ENCODE assay signal across 8 mouse cellular contexts in genomic region chr8:120449608-120450031, GRCm38 (mm10).
DNase-seq lines count a peak whose midpoint lies in the region; ATAC-seq and TF ChIP-seq lines count a peak whose summit lies in the region.

No protein-coding gene starts in this region.

- intact Hi-C loops in heart, postnatal 10 days (cut with DNase I): no loop called here

- ATAC-seq in kidney, postnatal 0 days (replicated peaks; ENCODE audit: low FRiP score, low read depth): peak; percentile 30; the same call in 1 of the 2 replicates
- ATAC-seq in embryonic facial prominence, embryonic 11.5 days (replicated peaks; ENCODE audit: insufficient number of reproducible peaks, low FRiP score, low TSS enrichment, low read depth): no peak
- peak; percentile 46; the same call in 1 of the 2 replicates for ATAC-seq in hindbrain, postnatal 0 days
- ATAC-seq in midbrain, postnatal 0 days (ENCODE audit: low FRiP score): no peak

- no peak overlapping the region for H3K4me3 ChIP-seq in kidney, postnatal 0 days (replicated peaks; ENCODE audit: low read depth, low read length)
- no peak overlapping the region for H3K4me3 ChIP-seq in embryonic facial prominence, embryonic 11.5 days (ENCODE audit: low read depth, low read length)
- H3K4me3 ChIP-seq in hindbrain, postnatal 0 days (ENCODE audit: low read length): no peak overlapping the region
- H3K4me3 ChIP-seq in midbrain, postnatal 0 days (ENCODE audit: low read depth, low read length): no peak overlapping the region

- H3K9ac ChIP-seq in kidney, postnatal 0 days (ENCODE audit: low read depth, low read length): 0 out of 2 replicates have a peak overlapping the region, but pooled peaks have one; percentile 13
- peak overlapping the region; percentile 35; the same call in 1 of the 2 replicates for H3K9ac ChIP-seq in embryonic facial prominence, embryonic 11.5 days (replicated peaks; ENCODE audit: low read length)
- H3K9ac ChIP-seq in hindbrain, postnatal 0 days (replicated peaks; ENCODE audit: low read length): no peak overlapping the region; the same call in 1 of the 2 replicates
- H3K9ac ChIP-seq in midbrain, postnatal 0 days (replicated peaks; ENCODE audit: low read length, poor library complexity, severe bottlenecking): 0 out of 2 replicates have a peak overlapping the region, but pooled peaks have one; percentile 19

- 19% methylated on average over 17 of the region's 17 CpGs for WGBS in kidney, postnatal 0 days
- 18% methylated on average over 17 of the region's 17 CpGs for WGBS in embryonic facial prominence, embryonic 11.5 days
- WGBS in hindbrain, postnatal 0 days: 23% methylated on average over 17 of the region's 17 CpGs
- WGBS in midbrain, postnatal 0 days: 24% methylated on average over 17 of the region's 17 CpGs

- H3K27me3 ChIP-seq in kidney, postnatal 0 days (ENCODE audit: insufficient read depth, low read length): no peaks in the 10 kb centered on the region
- H3K27me3 ChIP-seq in embryonic facial prominence, embryonic 11.5 days (ENCODE audit: control insufficient read depth, insufficient read depth, low read length): no peaks in the 10 kb centered on the region
- H3K27me3 ChIP-seq in hindbrain, postnatal 0 days (ENCODE audit: insufficient read depth, low read length): no peaks in the 10 kb centered on the region
- H3K27me3 ChIP-seq in midbrain, postnatal 0 days (ENCODE audit: insufficient read depth, low read length): no peaks in the 10 kb centered on the region

- H3K36me3 ChIP-seq in kidney, postnatal 0 days (ENCODE audit: insufficient read depth, low read length): no peaks in the 10 kb centered on the region
- H3K36me3 ChIP-seq in embryonic facial prominence, embryonic 11.5 days (replicated peaks; ENCODE audit: control insufficient read depth, insufficient read depth, low read depth, low read length): no peaks in the 10 kb centered on the region
- H3K36me3 ChIP-seq in hindbrain, postnatal 0 days (ENCODE audit: insufficient read depth, low read length): no peaks in the 10 kb centered on the region
- H3K36me3 ChIP-seq in midbrain, postnatal 0 days (ENCODE audit: insufficient read depth, low read length): no peaks in the 10 kb centered on the region

- H3K4me2 ChIP-seq in kidney, postnatal 0 days (ENCODE audit: low read length): no peak overlapping the region
- peak overlapping the region; percentile 15; the same call in 1 of the 2 replicates for H3K4me2 ChIP-seq in embryonic facial prominence, embryonic 11.5 days (ENCODE audit: low read depth, low read length)
- 0 out of 2 replicates have a peak overlapping the region, but pooled peaks have one; percentile 14 for H3K4me2 ChIP-seq in hindbrain, postnatal 0 days (ENCODE audit: low read depth, low read length)
- 0 out of 2 replicates have a peak overlapping the region, but pooled peaks have one; percentile 12 for H3K4me2 ChIP-seq in midbrain, postnatal 0 days (ENCODE audit: low read depth, low read length, poor library complexity, severe bottlenecking)

- no peak for TF ChIP-seq CTCF in kidney, postnatal 0 days (IDR thresholded peaks at IDR 0.05; ENCODE audit: low read depth)
- TF ChIP-seq CTCF in hindbrain, postnatal 0 days (IDR thresholded peaks at IDR 0.05; ENCODE audit: low read depth): no peak
- no peak for TF ChIP-seq CTCF in midbrain, postnatal 0 days (IDR thresholded peaks at IDR 0.05)

- no peaks in the 10 kb centered on the region for H3K9me3 ChIP-seq in kidney, postnatal 0 days (replicated peaks; ENCODE audit: low read length)
- no peaks in the 10 kb centered on the region for H3K9me3 ChIP-seq in embryonic facial prominence, embryonic 11.5 days (replicated peaks; ENCODE audit: control insufficient read depth, low read length)
- H3K9me3 ChIP-seq in hindbrain, postnatal 0 days (ENCODE audit: low read length): no peaks in the 10 kb centered on the region
- no peaks in the 10 kb centered on the region for H3K9me3 ChIP-seq in midbrain, postnatal 0 days (ENCODE audit: low read length)

- H3K4me1 ChIP-seq in kidney, postnatal 0 days (replicated peaks; ENCODE audit: insufficient read depth, low read length): 0 out of 2 replicates have a peak, but pooled peaks cover 6% of the 10 kb centered on the region
- peaks cover 10% of the 10 kb centered on the region for H3K4me1 ChIP-seq in embryonic facial prominence, embryonic 11.5 days (ENCODE audit: control insufficient read depth, insufficient read depth, low read length)
- H3K4me1 ChIP-seq in hindbrain, postnatal 0 days (ENCODE audit: insufficient read depth, low read length): peaks cover 10% of the 10 kb centered on the region; the same call in 1 of the 2 replicates
- H3K4me1 ChIP-seq in midbrain, postnatal 0 days (ENCODE audit: insufficient read depth, low read length): peaks cover 5% of the 10 kb centered on the region

- no peak overlapping the region for H3K27ac ChIP-seq in kidney, postnatal 0 days
- H3K27ac ChIP-seq in embryonic facial prominence, embryonic 11.5 days (replicated peaks; ENCODE audit: low read depth, low read length): no peak overlapping the region
- peak overlapping the region; percentile 36; the same call in 1 of the 2 replicates for H3K27ac ChIP-seq in hindbrain, postnatal 0 days
- H3K27ac ChIP-seq in midbrain, postnatal 0 days (ENCODE audit: low read depth, low read length): 0 out of 2 replicates have a peak overlapping the region, but pooled peaks have one; percentile 26

- peak; percentile 62 for DNase-seq in kidney, postnatal 0 days (ENCODE audit: low spot score)
- no peak for DNase-seq in kidney, adult 9 months
- no peak for DNase-seq in embryonic facial prominence, embryonic 11.5 days (ENCODE audit: low spot score)
- peak; percentile 55 for DNase-seq in hindbrain, postnatal 0 days (ENCODE audit: low spot score)
- DNase-seq in midbrain, postnatal 0 days (ENCODE audit: low spot score): peak; percentile 61
- no peak for DNase-seq in testis, postnatal 10 days (ENCODE audit: low spot score)
- DNase-seq in cerebellum, adult 9-10 months: no peak
- DNase-seq in heart, postnatal 10 days: no peak

Comparison
In these comparisons a context has a peak if more than half of its experiments do, and no peak if none do; other contexts are left out.
1. DNase-seq: peak in kidney, postnatal 0 days (single experiment), hindbrain, postnatal 0 days (single experiment) and midbrain, postnatal 0 days (single experiment); none in kidney, adult 9 months (single experiment), embryonic facial prominence, embryonic 11.5 days (single experiment), testis, postnatal 10 days (single experiment), cerebellum, adult 9-10 months (single experiment) and heart, postnatal 10 days (0 of 2).
2. ATAC-seq: peak in kidney, postnatal 0 days (single experiment) and hindbrain, postnatal 0 days (single experiment); none in embryonic facial prominence, embryonic 11.5 days (single experiment) and midbrain, postnatal 0 days (single experiment).
3. H3K27ac ChIP-seq: peak in hindbrain, postnatal 0 days (single experiment) and midbrain, postnatal 0 days (single experiment); none in kidney, postnatal 0 days (single experiment) and embryonic facial prominence, embryonic 11.5 days (single experiment).